Mouse (Mus musculus) stomach, embryonic 16.5 days (tissue): Measurements from ENCODE around the gene Edn2. TPM values are rescaled to one million over a fixed set of nuclear protein-coding genes. Genes with fewer than 3 reads are reported as not detected.

Experiments used
- ATAC-seq: fragments of 200-750 bp; cut with Nextera tagmentation; 2 replicates; pipeline ENCODE4 v1.8.0; 2017; ENCODE audit warnings: moderate number of reproducible peaks, moderate TSS enrichment; ENCODE audit not compliant: insufficient read depth, low FRiP score
- H3K27ac ChIP-seq: fragments of 300-500 bp; sonication (generic); 2 replicates; pipeline ENCODE4 v1.5.1; 2014; ENCODE audit warnings: low read length
- H3K27me3 ChIP-seq: fragments of 300-500 bp; sonication (generic); 2 replicates; pipeline ENCODE4 v1.6.1; 2014; ENCODE audit warnings: low read length, control low read depth, mixed read lengths; ENCODE audit not compliant: control insufficient read depth, insufficient read depth
- H3K36me3 ChIP-seq: fragments of 300-500 bp; sonication (generic); 2 replicates; pipeline ENCODE4 v1.6.1; 2014; ENCODE audit warnings: low read length; ENCODE audit not compliant: control insufficient read depth, insufficient read depth
- H3K4me1 ChIP-seq: fragments of 300-500 bp; sonication (generic); 2 replicates; pipeline ENCODE4 v1.6.1; 2014; ENCODE audit warnings: low read length, control low read depth, mixed read lengths; ENCODE audit not compliant: control insufficient read depth, insufficient read depth
- H3K4me2 ChIP-seq: fragments of 300-500 bp; sonication (generic); 2 replicates; pipeline ENCODE4 v1.6.1; 2014; ENCODE audit warnings: low read depth, low read length, mixed read lengths
- H3K4me3 ChIP-seq: fragments of 300-500 bp; sonication (generic); replicated peaks from 2 replicates; pipeline ENCODE4 v1.5.1; 2014; ENCODE audit warnings: mild to moderate bottlenecking, low read length
- H3K9ac ChIP-seq: fragments of 300-500 bp; sonication (generic); 2 replicates; pipeline ENCODE4 v1.6.1; 2014; ENCODE audit warnings: low read length
- H3K9me3 ChIP-seq: fragments of 300-500 bp; sonication (generic); replicated peaks from 2 replicates; pipeline ENCODE4 v1.6.1; 2016; ENCODE audit warnings: low read length, control low read depth; ENCODE audit not compliant: control insufficient read depth
- WGBS: fragments of 180-500 bp; shearing (Covaris S2); extraction: QIAGEN DNeasy Blood & Tissue Kit; methylation state at CpG from one replicate; pipeline ENCODE4 v1.1.7; 2014; 5-methylcytosine and 5-hydroxymethylcytosine counted together
- polyA plus RNA-seq: library from polyadenylated mRNA; unstranded; fragments of >200 nt; fragmentation: Nextera tagmentation; extraction: Ambion mirVana; gene quantifications from 2 replicates; pipeline ENCODE4 v1.2.1, GENCODE M21; 2015

Edn2 gene
- polyA plus RNA-seq, 1 experiment from 2014 or later: 4.0 TPM

- H3K9me3 ChIP-seq: no peaks in the 10 kb centered on the region
- H3K4me2 ChIP-seq: no peak overlapping the region
- H3K27me3 ChIP-seq: no peaks in the 10 kb centered on the region
- no peaks in the 10 kb centered on the region for H3K36me3 ChIP-seq
- H3K27ac ChIP-seq: peak overlapping the region; percentile 69
- WGBS: 52% methylated on average over 6 of the region's 6 CpGs
- H3K9ac ChIP-seq: 0 out of 2 replicates have a peak overlapping the region, but pooled peaks have one; percentile 17
- no peak overlapping the region for H3K4me3 ChIP-seq
- peak; percentile 80; the same call in 1 of the 2 replicates for ATAC-seq
- 0 out of 2 replicates have a peak, but pooled peaks cover 3% of the 10 kb centered on the region for H3K4me1 ChIP-seq
Observed at GRCm38 (mm10) chr4:120212080-120212479, 51.1 kb downstream of the Edn2 start.

- no peaks in the 10 kb centered on the region for H3K27me3 ChIP-seq
- no peak overlapping the region for H3K4me3 ChIP-seq
- H3K9me3 ChIP-seq: no peaks in the 10 kb centered on the region
- H3K4me2 ChIP-seq: no peak overlapping the region
- H3K27ac ChIP-seq: peak overlapping the region; percentile 69; the same call in 1 of the 2 replicates
- H3K4me1 ChIP-seq: 0 out of 2 replicates have a peak, but pooled peaks cover 3% of the 10 kb centered on the region
- H3K36me3 ChIP-seq: no peaks in the 10 kb centered on the region
- 40% methylated on average over 3 of the region's 3 CpGs for WGBS
- H3K9ac ChIP-seq: no peak overlapping the region
- no peak for ATAC-seq
Observed at GRCm38 (mm10) chr4:120212812-120213211, 51.8 kb downstream of the Edn2 start.

- Histone ChIP-seq H3K9ac (no peak overlapping the region), H3K4me2 (no peak overlapping the region), H3K4me1 (0 out of 2 replicates have a peak, but pooled peaks cover 3% of the 10 kb centered on the region), H3K27me3 (no peaks in the 10 kb centered on the region), H3K27ac (no peak overlapping the region), H3K9me3 (no peaks in the 10 kb centered on the region), H3K4me3 (no peak overlapping the region), H3K36me3 (no peaks in the 10 kb centered on the region)
- WGBS: 42% methylated on average over 10 of the region's 10 CpGs
- ATAC-seq: no peak
Observed at GRCm38 (mm10) chr4:120215915-120216591, 55.0 kb downstream of the Edn2 start.

- no peak overlapping the region for H3K4me3 ChIP-seq
- no peaks in the 10 kb centered on the region for H3K27me3 ChIP-seq
- no peak overlapping the region for H3K27ac ChIP-seq
- no peaks in the 10 kb centered on the region for H3K9me3 ChIP-seq
- H3K4me1 ChIP-seq: 0 out of 2 replicates have a peak, but pooled peaks cover 6% of the 10 kb centered on the region
- ATAC-seq: no peak
- H3K9ac ChIP-seq: no peak overlapping the region
- no peak overlapping the region for H3K4me2 ChIP-seq
- no peaks in the 10 kb centered on the region for H3K36me3 ChIP-seq
Observed at GRCm38 (mm10) chr4:120216883-120217282, 55.9 kb downstream of the Edn2 start.

Other genes starting within 250 kb of the Edn2 start
- gene AL607142.1, start 96.2 kb upstream of the Edn2 start, polyA plus RNA-seq: not detected in 2 replicates
- gene Foxo6, start 126.1 kb downstream of the Edn2 start, polyA plus RNA-seq: 0.11 and 0.15 TPM in 2 replicates
- 40.0 and 44.6 TPM in 2 replicates for gene Scmh1, start 244.1 kb downstream of the Edn2 start, polyA plus RNA-seq